Mouse (Mus musculus): ENCODE results near the gene Lrp2bp. TPM values are rescaled to one million over a fixed set of nuclear protein-coding genes. Genes with fewer than 3 reads are reported as not detected.

Gene Lrp2bp
- total and polyA plus RNA-seq, 3 experiments, result 0.55 to 1.3 (median 0.61) TPM

DNA sequence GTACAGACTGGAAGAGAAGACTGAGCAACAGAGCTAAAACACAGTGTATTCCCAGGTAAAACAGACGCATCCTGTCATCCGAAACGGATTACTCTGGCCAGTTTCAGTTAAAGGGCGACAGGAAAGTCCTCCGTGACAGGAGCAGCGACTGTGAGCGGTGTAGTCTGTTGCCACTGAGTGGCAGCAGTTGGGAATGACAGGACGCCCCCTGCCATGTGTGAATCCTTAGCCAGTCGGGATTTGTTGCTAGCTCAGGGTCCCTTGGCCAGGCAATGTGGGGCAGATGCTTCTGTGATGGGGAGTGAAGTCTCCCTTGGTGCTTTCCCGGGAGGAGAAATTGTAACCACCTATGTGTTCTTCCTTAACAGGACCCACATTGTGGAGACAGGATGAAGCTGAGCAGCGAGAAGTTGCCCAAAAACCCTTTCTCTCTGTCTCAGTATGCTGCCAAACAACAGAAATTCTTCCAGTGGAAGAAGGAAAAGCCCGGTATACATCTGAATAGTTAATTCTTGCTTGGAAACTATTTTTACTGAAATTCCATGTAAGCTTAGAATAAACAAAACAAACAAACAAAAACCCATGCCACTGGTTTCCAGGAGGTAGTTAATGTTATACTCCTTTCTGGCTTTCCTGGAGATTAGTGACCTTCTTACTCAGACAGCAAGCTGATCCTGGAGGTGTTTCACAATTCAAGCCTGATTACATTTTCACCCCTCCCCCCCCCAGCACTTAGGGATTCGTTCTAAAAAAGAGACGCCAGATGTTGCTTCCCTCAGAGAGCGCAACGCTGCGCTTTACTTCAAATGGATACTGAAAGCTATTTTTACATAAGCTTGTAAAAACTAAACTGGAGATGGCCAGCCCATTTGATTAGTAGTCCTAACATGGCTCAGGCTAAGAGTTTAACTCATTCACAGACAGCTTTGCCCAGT, 11.9 kb downstream of the Lrp2bp start:
- intact Hi-C loops (cut with DNase I), result no loop called here
- WGBS, result 6% methylated on average over 17 of the region's 17 CpGs
- H3K4me3 ChIP-seq, result peak overlapping the region; percentile 33
- peak overlapping the region; percentile 59 for H3K9ac ChIP-seq (ENCODE audit: low read depth, low read length)
- TF ChIP-seq EP300 (IDR thresholded peaks at IDR 0.05; ENCODE audit: insufficient read depth, low read depth, low read length) (0 out of 2 replicates have a peak, but pooled peaks have one; percentile 39), CTCF (IDR thresholded peaks at IDR 0.05) (peak; percentile 70), POLR2A (IDR thresholded peaks at IDR 0.05; ENCODE audit: insufficient read depth, low read depth, low read length) (no peak)
- peak; percentile 41 to 51 for DNase-seq
- H3K4me1 ChIP-seq (ENCODE audit: control insufficient read depth, insufficient read depth, low read length), result peaks cover 2% of the 10 kb centered on the region
- H3K27me3 ChIP-seq (ENCODE audit: control insufficient read depth, insufficient read depth, low read length), result no peaks in the 10 kb centered on the region
- peak overlapping the region; percentile 62 for H3K27ac ChIP-seq
- H3K36me3 ChIP-seq (ENCODE audit: control insufficient read depth, insufficient read depth, low read length), result no peaks in the 10 kb centered on the region
- no peaks in the 10 kb centered on the region for H3K79me2 ChIP-seq (replicated peaks; ENCODE audit: control insufficient read depth, insufficient read depth, low read length)

DNA sequence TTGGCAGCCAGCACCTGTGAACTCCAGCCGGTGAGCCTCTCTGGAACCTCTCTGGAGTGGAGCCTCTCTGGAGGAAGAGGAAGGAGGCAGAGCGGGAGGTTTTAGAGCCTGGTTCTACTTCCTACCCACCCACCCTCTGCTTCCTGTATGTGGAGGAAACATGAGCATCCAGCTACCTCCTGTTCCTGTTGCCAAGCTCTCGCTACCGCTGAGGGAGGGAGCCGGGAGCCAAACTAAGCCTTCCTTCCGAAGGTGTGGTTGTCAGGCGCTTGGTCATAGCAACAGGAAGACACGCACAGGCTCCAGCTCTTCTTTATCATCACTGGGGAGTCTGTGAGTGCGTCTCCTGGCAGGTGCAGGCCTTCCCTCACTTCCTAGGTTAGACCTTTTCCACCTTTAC, 23.1 kb downstream of the Lrp2bp start:
- TF ChIP-seq POLR2A (IDR thresholded peaks at IDR 0.05; ENCODE audit: insufficient read depth, low read depth, low read length) (0 out of 2 replicates have a peak, but pooled peaks have one; percentile 33), EP300 (IDR thresholded peaks at IDR 0.05; ENCODE audit: insufficient read depth, low read depth, low read length) (0 out of 2 replicates have a peak, but pooled peaks have one; percentile 16), CTCF (IDR thresholded peaks at IDR 0.05) (no peak)
- Histone ChIP-seq H3K4me1 (ENCODE audit: control insufficient read depth, insufficient read depth, low read length) (peaks cover 3% of the 10 kb centered on the region), H3K27me3 (ENCODE audit: control insufficient read depth, insufficient read depth, low read length) (no peaks in the 10 kb centered on the region), H3K4me3 (no peak overlapping the region), H3K79me2 (replicated peaks; ENCODE audit: control insufficient read depth, insufficient read depth, low read length) (no peaks in the 10 kb centered on the region), H3K27ac (peak overlapping the region; percentile 60), H3K36me3 (ENCODE audit: control insufficient read depth, insufficient read depth, low read length) (no peaks in the 10 kb centered on the region), H3K9ac (ENCODE audit: low read depth, low read length) (no peak overlapping the region)
- peak; percentile 46 to 53 for DNase-seq
- 45% methylated on average over 9 of the region's 9 CpGs for WGBS
- intact Hi-C loops (cut with DNase I), result no loop called here

DNA sequence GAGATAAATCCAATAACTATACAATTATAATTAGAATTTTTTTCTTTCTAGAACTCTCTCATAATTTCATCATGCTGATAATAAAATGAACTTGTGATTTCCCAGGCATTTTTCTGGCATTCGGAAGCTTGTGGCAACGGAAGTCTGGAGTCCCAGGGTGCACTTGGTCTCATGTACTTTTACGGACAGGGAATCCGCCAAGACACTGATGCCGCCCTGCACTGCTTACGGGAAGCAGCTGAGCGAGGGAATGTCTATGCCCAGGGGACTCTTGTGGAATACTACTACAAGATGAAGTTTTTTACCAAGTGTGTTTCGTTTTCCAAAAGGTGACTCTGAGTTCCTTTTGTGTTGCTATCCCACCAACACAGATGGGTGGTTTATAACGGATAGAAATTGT, 23.7 kb downstream of the Lrp2bp start:
- TF ChIP-seq CTCF (IDR thresholded peaks at IDR 0.05), result no peak
- TF ChIP-seq EP300 (IDR thresholded peaks at IDR 0.05; ENCODE audit: insufficient read depth, low read depth, low read length), result no peak
- no peak for TF ChIP-seq POLR2A (IDR thresholded peaks at IDR 0.05; ENCODE audit: insufficient read depth, low read depth, low read length)
- WGBS, result 83% methylated on average over 9 of the region's 9 CpGs
- H3K36me3 ChIP-seq (ENCODE audit: control insufficient read depth, insufficient read depth, low read length), result no peaks in the 10 kb centered on the region
- H3K27me3 ChIP-seq (ENCODE audit: control insufficient read depth, insufficient read depth, low read length), result no peaks in the 10 kb centered on the region
- H3K4me1 ChIP-seq (ENCODE audit: control insufficient read depth, insufficient read depth, low read length), result peaks cover 3% of the 10 kb centered on the region
- H3K79me2 ChIP-seq (replicated peaks; ENCODE audit: control insufficient read depth, insufficient read depth, low read length), result no peaks in the 10 kb centered on the region
- intact Hi-C loops (cut with DNase I), result no loop called here
- H3K27ac ChIP-seq, result peak overlapping the region; percentile 60
- H3K9ac ChIP-seq (ENCODE audit: low read depth, low read length), result no peak overlapping the region
- H3K4me3 ChIP-seq, result no peak overlapping the region
- DNase-seq, result no peak

DNA sequence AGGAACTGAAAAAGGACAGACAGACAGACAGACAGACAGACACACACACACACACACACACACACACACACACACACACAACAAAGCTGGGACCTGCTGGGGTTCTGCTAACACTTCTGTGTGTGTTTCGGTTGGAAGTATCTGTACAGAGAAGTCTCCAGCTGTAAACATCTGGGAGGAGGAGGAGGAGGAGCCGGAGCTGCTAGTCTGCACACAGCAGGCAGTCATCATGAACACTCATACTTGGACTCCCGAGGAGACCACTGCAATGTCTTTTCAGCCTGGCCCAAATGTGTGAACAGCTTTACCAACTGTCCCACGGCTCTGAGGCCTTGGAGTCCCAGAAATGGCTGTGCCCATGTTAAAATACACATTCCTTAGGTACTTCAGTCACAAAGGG, 25.3 kb downstream of the Lrp2bp start:
- H3K79me2 ChIP-seq (replicated peaks; ENCODE audit: control insufficient read depth, insufficient read depth, low read length), result no peaks in the 10 kb centered on the region
- TF ChIP-seq POLR2A (IDR thresholded peaks at IDR 0.05; ENCODE audit: insufficient read depth, low read depth, low read length) (no peak), EP300 (IDR thresholded peaks at IDR 0.05; ENCODE audit: insufficient read depth, low read depth, low read length) (no peak), CTCF (IDR thresholded peaks at IDR 0.05) (no peak)
- H3K4me3 ChIP-seq, result no peak overlapping the region
- H3K4me1 ChIP-seq (ENCODE audit: control insufficient read depth, insufficient read depth, low read length), result peaks cover 3% of the 10 kb centered on the region
- no peak overlapping the region for H3K27ac ChIP-seq
- no peaks in the 10 kb centered on the region for H3K36me3 ChIP-seq (ENCODE audit: control insufficient read depth, insufficient read depth, low read length)
- H3K9ac ChIP-seq (ENCODE audit: low read depth, low read length), result no peak overlapping the region
- H3K27me3 ChIP-seq (ENCODE audit: control insufficient read depth, insufficient read depth, low read length), result no peaks in the 10 kb centered on the region
- intact Hi-C loops (cut with DNase I), result no loop called here
- 67% methylated on average over 4 of the region's 4 CpGs for WGBS
- DNase-seq, result peak in 1 of 2 experiments; percentile 16

DNA sequence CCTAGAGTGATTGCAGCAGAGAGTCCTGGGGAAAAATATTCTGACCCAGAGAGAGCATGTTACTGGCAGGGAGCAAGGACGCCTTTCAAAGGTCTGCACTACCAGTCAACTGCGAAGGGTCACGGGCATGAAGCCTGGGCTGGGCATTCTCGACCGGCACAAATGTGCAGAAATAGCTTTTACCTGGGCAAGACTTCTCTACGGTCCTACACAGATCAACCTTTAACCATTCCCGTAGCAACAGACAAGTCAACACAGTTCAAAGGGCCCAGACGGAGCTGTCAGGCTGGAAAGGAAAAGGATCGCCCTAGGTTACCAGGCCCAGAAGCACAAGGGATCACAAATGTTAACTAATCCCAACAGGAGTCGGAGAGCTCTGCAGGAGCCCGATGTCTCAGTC, 37.1 kb downstream of the Lrp2bp start:
- peaks cover 1% of the 10 kb centered on the region; the same call in 1 of the 2 replicates for H3K4me1 ChIP-seq (ENCODE audit: control insufficient read depth, insufficient read depth, low read length)
- no peaks in the 10 kb centered on the region for H3K79me2 ChIP-seq (replicated peaks; ENCODE audit: control insufficient read depth, insufficient read depth, low read length)
- intact Hi-C loops (cut with DNase I), result no loop called here
- TF ChIP-seq CTCF (IDR thresholded peaks at IDR 0.05), result no peak
- no peak for TF ChIP-seq EP300 (IDR thresholded peaks at IDR 0.05; ENCODE audit: insufficient read depth, low read depth, low read length)
- TF ChIP-seq POLR2A (IDR thresholded peaks at IDR 0.05; ENCODE audit: insufficient read depth, low read depth, low read length), result no peak
- no peak overlapping the region for H3K9ac ChIP-seq (ENCODE audit: low read depth, low read length)
- H3K4me3 ChIP-seq, result no peak overlapping the region
- 88% methylated on average over 11 of the region's 11 CpGs for WGBS
- no peak overlapping the region for H3K27ac ChIP-seq
- no peaks in the 10 kb centered on the region for H3K36me3 ChIP-seq (ENCODE audit: control insufficient read depth, insufficient read depth, low read length)
- H3K27me3 ChIP-seq (ENCODE audit: control insufficient read depth, insufficient read depth, low read length), result no peaks in the 10 kb centered on the region
- no peak for DNase-seq

DNA sequence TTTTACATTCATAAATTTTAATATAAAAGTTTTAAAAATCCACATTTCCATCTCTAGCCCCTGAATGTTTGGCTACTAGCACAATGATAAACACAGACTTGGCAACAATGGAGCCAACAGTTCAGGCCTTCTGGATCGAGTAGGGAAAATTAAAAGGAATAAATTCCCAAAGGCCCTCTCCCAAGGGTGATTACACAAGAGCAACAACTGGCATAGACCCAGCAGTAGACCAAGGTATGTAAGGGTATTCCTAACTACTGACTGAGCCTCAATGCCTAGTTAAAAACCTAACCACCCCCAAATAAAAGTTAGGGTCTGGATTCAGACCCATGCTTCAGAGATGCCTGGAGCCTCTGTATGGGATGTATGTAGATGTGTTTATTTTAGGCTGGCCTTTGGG, 40.6 kb downstream of the Lrp2bp start:
- DNase-seq, result no peak
- H3K79me2 ChIP-seq (replicated peaks; ENCODE audit: control insufficient read depth, insufficient read depth, low read length), result no peaks in the 10 kb centered on the region
- H3K27me3 ChIP-seq (ENCODE audit: control insufficient read depth, insufficient read depth, low read length), result no peaks in the 10 kb centered on the region
- TF ChIP-seq CTCF (IDR thresholded peaks at IDR 0.05), result no peak
- no peak for TF ChIP-seq POLR2A (IDR thresholded peaks at IDR 0.05; ENCODE audit: insufficient read depth, low read depth, low read length)
- no peak for TF ChIP-seq EP300 (IDR thresholded peaks at IDR 0.05; ENCODE audit: insufficient read depth, low read depth, low read length)
- peaks cover 1% of the 10 kb centered on the region; the same call in 1 of the 2 replicates for H3K4me1 ChIP-seq (ENCODE audit: control insufficient read depth, insufficient read depth, low read length)
- no peak overlapping the region for H3K4me3 ChIP-seq
- H3K27ac ChIP-seq, result no peak overlapping the region
- H3K36me3 ChIP-seq (ENCODE audit: control insufficient read depth, insufficient read depth, low read length), result no peaks in the 10 kb centered on the region; the same call in 1 of the 2 replicates
- intact Hi-C loops (cut with DNase I), result no loop called here
- 18% methylated on average over 1 of the region's 1 CpGs for WGBS
- no peak overlapping the region for H3K9ac ChIP-seq (ENCODE audit: low read depth, low read length)

All from heart, adult 2 months (tissue).